In the genomic region with DNA sequence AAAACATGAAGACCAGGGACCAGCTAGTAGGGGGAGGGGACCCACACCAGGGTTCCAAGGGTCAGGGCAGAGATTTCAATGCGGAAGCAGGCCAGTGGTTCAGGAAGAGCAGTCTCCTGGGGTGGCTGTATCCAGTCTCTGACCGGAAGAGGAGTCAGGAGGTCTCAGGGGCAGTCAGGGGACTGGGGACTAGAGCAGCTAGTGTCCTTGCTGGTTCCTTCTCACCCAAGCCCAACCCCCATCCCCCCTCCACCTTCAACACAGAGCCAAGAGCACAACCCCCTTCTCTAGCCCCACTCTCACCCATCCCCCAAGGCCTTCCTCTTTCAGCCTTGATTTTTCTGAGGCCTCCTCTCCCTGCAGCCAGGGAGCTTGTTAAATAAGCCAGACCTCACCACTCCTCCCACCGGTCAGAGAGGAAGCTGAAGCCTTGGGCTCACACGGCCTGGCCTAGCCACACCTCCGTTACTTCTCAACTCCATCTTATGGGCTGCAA, we compare ENCODE assay signal across 8 mouse cellular contexts. TPM values are rescaled to one million over a fixed set of nuclear protein-coding genes. Genes with fewer than 3 reads are reported as not detected.
DNase-seq lines count a peak whose midpoint lies in the region; ATAC-seq lines count a peak whose summit lies in the region.

No protein-coding gene starts in this region.

- peak; percentile 60 for DNase-seq in adrenal gland, adult 2 months
- DNase-seq in adrenal gland, postnatal 4 days (ENCODE audit: low spot score in 2 of 2), result no peak
- DNase-seq in 416B (ENCODE audit: low read depth), result peak; percentile 82
- peak; percentile 81 for DNase-seq in heart, embryonic 10.5 days (ENCODE audit: low spot score)
- DNase-seq in kidney, postnatal 36 days, result peak; percentile 62 to 67
- DNase-seq in spleen, adult 12 weeks (ENCODE audit: low spot score), result no peak

- H3K36me3 ChIP-seq in heart, embryonic 10.5 days, result no peaks in the 10 kb centered on the region

- H3K4me3 ChIP-seq in heart, embryonic 10.5 days, result no peak overlapping the region; the same call in 1 of the 2 replicates

- no peaks in the 10 kb centered on the region for H3K27me3 ChIP-seq in heart, embryonic 10.5 days (ENCODE audit: insufficient read depth, poor library complexity, severe bottlenecking)

- H3K4me1 ChIP-seq in heart, embryonic 10.5 days, result peaks cover 40% of the 10 kb centered on the region

- no peaks in the 10 kb centered on the region for H3K9me3 ChIP-seq in heart, embryonic 10.5 days

- WGBS in heart, embryonic 10.5 days, result 19% methylated on average over 5 of the region's 5 CpGs

- ATAC-seq in neutrophil, adult 5-6 weeks (ENCODE audit: extremely low read depth, insufficient number of reproducible peaks, low FRiP score, poor library complexity, severe bottlenecking), result peak; percentile 36; the same call in 1 of the 2 replicates
- ATAC-seq in erythroid progenitor cell, adult 5-6 weeks (replicated peaks; ENCODE audit: low FRiP score, poor library complexity, severe bottlenecking), result no peak

- peak overlapping the region; percentile 96 for H3K27ac ChIP-seq in heart, embryonic 10.5 days

RNA-seq across cellular contexts. Expression of gene Lrp5, which starts 1.4 kb away (rescaled TPM):
- 100 to 1,000 TPM in 1 of 2 experiments, 10 to 100 TPM in 1; 92.7 to 111 TPM for total RNA-seq in adrenal gland, adult 2 months (2021)
- 103 and 113 TPM in 2 replicates for polyA plus RNA-seq in adrenal gland, adult 2 months (2012; rRNA removed)
- total RNA-seq in adrenal gland, postnatal 4 days (2021), result 100 to 1,000 TPM; 109 to 117 TPM
- 4.1 and 5.2 TPM in 2 replicates for polyA plus RNA-seq in heart, embryonic 10.5 days (2016; fragmentation: Nextera tagmentation; extraction: Ambion mirVana)
- 0.93 and 0.98 TPM in 2 replicates for total RNA-seq in neutrophil, adult 5-6 weeks (2017)
- 0.42 and 5.0 TPM in 2 replicates for total RNA-seq in erythroid progenitor cell, adult 5-6 weeks (2015; ENCODE audit: low replicate concordance)
- total RNA-seq in erythroid progenitor cell, adult 5-6 weeks (2017; ENCODE audit: low replicate concordance), result 1.8 and 1.9 TPM in 2 replicates

RNA-seq across cellular contexts. Expression of gene 1810055G02Rik, which starts 20.4 kb away (rescaled TPM):
- total RNA-seq in adrenal gland, adult 2 months (2021), result 10 to 100 TPM; 27.9 to 37.8 TPM
- polyA plus RNA-seq in adrenal gland, adult 2 months (2012; rRNA removed), result 43.3 and 46.3 TPM in 2 replicates
- 10 to 100 TPM; 23.7 to 23.9 TPM for total RNA-seq in adrenal gland, postnatal 4 days (2021)
- 34.5 and 38.8 TPM in 2 replicates for polyA plus RNA-seq in heart, embryonic 10.5 days (2016; fragmentation: Nextera tagmentation; extraction: Ambion mirVana)
- 3.1 and 5.1 TPM in 2 replicates for total RNA-seq in neutrophil, adult 5-6 weeks (2017)
- total RNA-seq in erythroid progenitor cell, adult 5-6 weeks (2015; ENCODE audit: low replicate concordance), result 5.0 and 8.4 TPM in 2 replicates
- 3.1 and 3.2 TPM in 2 replicates for total RNA-seq in erythroid progenitor cell, adult 5-6 weeks (2017; ENCODE audit: low replicate concordance)

Comparison
In these comparisons a context has a peak if more than half of its experiments do, and no peak if none do; other contexts are left out.
1. DNase-seq: peak in adrenal gland, adult 2 months (single experiment), 416B (single experiment), heart, embryonic 10.5 days (single experiment) and kidney, postnatal 36 days (2 of 2); none in adrenal gland, postnatal 4 days (0 of 2) and spleen, adult 12 weeks (single experiment).
2. RNA of gene Lrp5, which starts 1.4 kb away (total RNA-seq): 109 to 117 TPM in adrenal gland, postnatal 4 days and 92.7 to 111 TPM in adrenal gland, adult 2 months; 0.42 to 5.0 TPM in erythroid progenitor cell, adult 5-6 weeks and 0.93 to 0.98 TPM in neutrophil, adult 5-6 weeks; every median in the first group is over 10 times any median in the second.